Mouse (Mus musculus) spleen, adult 2 months (tissue): ENCODE data around the gene Dpep2nb. TPM values are rescaled to one million over a fixed set of nuclear protein-coding genes. Genes with fewer than 3 reads are reported as not detected.
"Not testable (repeated sequence)": the region's sequence is repeated elsewhere in the genome, so short reads cannot be mapped to it uniquely, and the experiment has no call there.

Experiments
- DNase-seq, 2 experiments: peaks; one replicate each; pipeline versions ENCODE4 v3.0.0 to v3.0.0-alpha.2; 2012 to 2021; ENCODE audit warnings: low spot score in 2 of 2, low read depth in 1 of 2
- H3K27ac ChIP-seq: fragments of 200-500 bp; 2 replicates; pipeline ENCODE4 v1.5.1; 2012; ENCODE audit warnings: low read length, inconsistent platforms; ENCODE audit not compliant: insufficient read depth
- H3K27me3 ChIP-seq: fragments of 200-500 bp; 2 replicates; pipeline ENCODE4 v1.6.1; 2012; ENCODE audit warnings: mild to moderate bottlenecking, moderate library complexity, low read length, inconsistent platforms; ENCODE audit not compliant: control insufficient read depth, insufficient read depth
- H3K36me3 ChIP-seq: fragments of 200-500 bp; 2 replicates; pipeline ENCODE4 v1.6.1; 2012; ENCODE audit warnings: mild to moderate bottlenecking, low read length, inconsistent platforms; ENCODE audit not compliant: control insufficient read depth, insufficient read depth
- H3K4me1 ChIP-seq: fragments of 200-500 bp; 2 replicates; pipeline ENCODE4 v1.6.1; 2011; ENCODE audit warnings: inconsistent platforms; ENCODE audit not compliant: control insufficient read depth, insufficient read depth, insufficient read length
- H3K4me3 ChIP-seq: fragments of 200-500 bp; 2 replicates; pipeline ENCODE4 v1.5.1; 2011; ENCODE audit warnings: mild to moderate bottlenecking, inconsistent platforms; ENCODE audit not compliant: insufficient read depth, insufficient read length; ENCODE audit errors: extremely low read depth
- CTCF ChIP-seq: fragments of 200-500 bp; IDR thresholded peaks from 2 replicates; pipeline ENCODE4 v1.5.1; 2011; ENCODE audit warnings: mild to moderate bottlenecking, inconsistent platforms; ENCODE audit not compliant: insufficient read depth, insufficient read length, insufficient replicate concordance; ENCODE audit errors: extremely low read depth
- POLR2A ChIP-seq: fragments of 200-500 bp; IDR thresholded peaks from 2 replicates; pipeline ENCODE4 v1.6.1; 2011; ENCODE audit warnings: low read depth, low read length, inconsistent platforms
- WGBS: fragments of 180-500 bp; shearing (Covaris S2); methylation state at CpG from one replicate; pipeline ENCODE4 v1.1.7; 2018; 5-methylcytosine and 5-hydroxymethylcytosine counted together
- polyA plus RNA-seq: library from polyadenylated mRNA; depleted of rRNA; stranded (reverse); fragments of >200 nt; gene quantifications from 2 replicates; pipeline ENCODE4 v1.2.3, GENCODE M21; 2012

Dpep2nb gene
- polyA plus RNA-seq, 1 experiment, result not detected

- Histone ChIP-seq H3K4me3 (no peak overlapping the region), H3K27me3 (no peaks in the 10 kb centered on the region), H3K4me1 (peaks cover 6% of the 10 kb centered on the region; the same call in 1 of the 2 replicates), H3K36me3 (no peaks in the 10 kb centered on the region), H3K27ac (no peak overlapping the region)
- DNase-seq, result no peak
- WGBS, result 89% methylated on average over 10 of the region's 10 CpGs
- TF ChIP-seq POLR2A (no peak), CTCF (no peak)
Measured at GRCm38 (mm10) chr8:106038721-106039120, 32.9 kb upstream of the Dpep2nb start.

- Histone ChIP-seq H3K4me1 (0 out of 2 replicates have a peak, but pooled peaks cover under 1% of the 10 kb centered on the region), H3K4me3 (no peak overlapping the region), H3K36me3 (no peaks in the 10 kb centered on the region), H3K27me3 (no peaks in the 10 kb centered on the region), H3K27ac (no peak overlapping the region)
- DNase-seq, result peak; percentile 63 to 73
- peak; percentile 91; the same call in 1 of the 2 replicates for TF ChIP-seq CTCF
- TF ChIP-seq POLR2A, result no peak
Measured at GRCm38 (mm10) chr8:106022483-106022882, 16.7 kb upstream of the Dpep2nb start.

DNA sequence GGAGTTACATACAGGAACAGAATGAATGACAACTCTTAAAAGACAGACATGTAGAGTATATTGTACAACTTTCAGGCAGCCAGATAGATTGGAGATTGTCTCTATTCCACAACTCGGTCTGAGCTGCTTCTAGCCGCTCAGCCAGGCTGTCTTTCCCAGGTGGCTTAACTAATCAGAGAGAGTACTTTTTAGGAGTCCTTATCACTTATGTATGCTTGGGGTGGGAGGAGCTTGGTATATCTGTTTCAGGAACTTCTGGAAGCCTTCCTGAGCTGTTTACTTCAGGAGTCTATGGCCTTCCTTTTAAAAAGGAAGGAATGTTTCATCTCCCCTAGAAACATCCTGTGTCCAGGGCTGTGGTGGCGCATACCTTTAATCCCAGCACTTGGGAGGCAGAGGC is 12.3 kb upstream of the Dpep2nb start:
- TF ChIP-seq CTCF, result no peak
- no peak for TF ChIP-seq POLR2A
- H3K36me3 ChIP-seq, result no peaks in the 10 kb centered on the region
- peaks cover 7% of the 10 kb centered on the region; the same call in 1 of the 2 replicates for H3K4me1 ChIP-seq
- H3K27me3 ChIP-seq, result no peaks in the 10 kb centered on the region
- DNase-seq, result no peak
- no peak overlapping the region for H3K4me3 ChIP-seq
- 84% methylated on average over 3 of the region's 3 CpGs for WGBS
- no peak overlapping the region for H3K27ac ChIP-seq

- Histone ChIP-seq H3K36me3 (no peaks in the 10 kb centered on the region), H3K27me3 (no peaks in the 10 kb centered on the region), H3K27ac (no peak overlapping the region), H3K4me1 (peaks cover 7% of the 10 kb centered on the region; the same call in 1 of the 2 replicates), H3K4me3 (no peak overlapping the region)
- WGBS, result 27% methylated on average over 7 of the region's 7 CpGs
- TF ChIP-seq POLR2A (no peak), CTCF (no peak)
- peak in 1 of 2 experiments; percentile 7 for DNase-seq
Measured at GRCm38 (mm10) chr8:106017130-106017529, 11.4 kb upstream of the Dpep2nb start.

DNA sequence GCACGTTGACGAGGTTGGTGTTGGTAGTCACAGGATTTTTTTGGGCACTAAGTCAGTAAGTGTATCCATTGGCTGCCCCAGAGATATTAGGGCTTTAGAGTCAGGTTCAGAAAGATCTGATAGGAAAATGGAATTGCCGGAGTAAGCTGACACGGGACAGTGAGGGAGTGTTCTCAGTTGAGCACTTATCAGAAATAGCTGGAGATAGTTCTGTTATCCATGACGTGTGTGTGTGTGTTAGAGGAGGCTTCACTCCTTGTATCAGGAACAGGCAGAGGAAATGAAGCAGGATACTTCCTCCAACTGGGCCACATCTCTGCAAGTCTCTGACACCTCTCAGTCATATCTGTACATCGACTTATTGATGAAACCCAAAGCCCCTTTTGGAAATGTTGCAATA is 10.5 kb upstream of the Dpep2nb start:
- DNase-seq, result no peak
- H3K4me1 ChIP-seq, result peaks cover 7% of the 10 kb centered on the region; the same call in 1 of the 2 replicates
- WGBS, result 83% methylated on average over 6 of the region's 6 CpGs
- H3K36me3 ChIP-seq, result no peaks in the 10 kb centered on the region
- H3K27ac ChIP-seq, result no peak overlapping the region
- no peak overlapping the region for H3K4me3 ChIP-seq
- H3K27me3 ChIP-seq, result no peaks in the 10 kb centered on the region
- no peak for TF ChIP-seq CTCF
- TF ChIP-seq POLR2A, result no peak

- H3K27me3 ChIP-seq, H3K4me1 ChIP-seq, H3K27ac ChIP-seq, DNase-seq, H3K36me3 ChIP-seq, H3K4me3 ChIP-seq: not testable (repeated sequence)
- WGBS, result 79% methylated on average over 8 of the region's 8 CpGs
Measured at GRCm38 (mm10) chr8:106012203-106012602, 6.4 kb upstream of the Dpep2nb start.

GRCm38 (mm10) chr8:106011643-106011986 is 5.8 kb upstream of the Dpep2nb start, which contains the start of gene Ddx28:
Ddx28 (minus strand) TSS chr8:106011882.
- WGBS, result 2% methylated on average over 6 of the region's 6 CpGs
- Histone ChIP-seq H3K4me1 (peaks cover 4% of the 10 kb centered on the region; the same call in 1 of the 2 replicates), H3K36me3 (no peaks in the 10 kb centered on the region), H3K27ac (peak within 1 kb of the TSS; percentile 50), H3K27me3 (no peaks in the 10 kb centered on the region), H3K4me3 (peak within 1 kb of the TSS; percentile 87)
- no peak for DNase-seq
- TF ChIP-seq POLR2A (no peak), CTCF (no peak)
